Mouse (Mus musculus) olfactory bulb, adult 2 months (tissue): ENCODE results near the gene Lgi4.

Experiments used
- CTCF ChIP-seq: fragments of 200-500 bp; IDR thresholded peaks from 2 replicates; pipeline ENCODE4 v1.5.1; 2012; ENCODE audit warnings: low read depth, mild to moderate bottlenecking, low read length, moderate library complexity; ENCODE audit not compliant: insufficient read depth
- POLR2A ChIP-seq: fragments of 200-500 bp; IDR thresholded peaks from 2 replicates; pipeline ENCODE4 v1.6.1; 2012; ENCODE audit warnings: mild to moderate bottlenecking, low read depth, low read length, moderate library complexity; ENCODE audit not compliant: insufficient read depth

GRCm38 (mm10) chr7:31096892-31097564 is 37.9 kb downstream of the Lgi4 start:
- no peak for TF ChIP-seq CTCF
- TF ChIP-seq POLR2A = no peak
